Mouse (Mus musculus): ENCODE measurements around the gene Nectin4. TPM values are rescaled to one million over a fixed set of nuclear protein-coding genes. Genes with fewer than 3 reads are reported as not detected.

Nectin4 gene
- total and polyA plus RNA-seq, 2 experiments from 2014 or later = 1.8 to 2.0 TPM

DNA sequence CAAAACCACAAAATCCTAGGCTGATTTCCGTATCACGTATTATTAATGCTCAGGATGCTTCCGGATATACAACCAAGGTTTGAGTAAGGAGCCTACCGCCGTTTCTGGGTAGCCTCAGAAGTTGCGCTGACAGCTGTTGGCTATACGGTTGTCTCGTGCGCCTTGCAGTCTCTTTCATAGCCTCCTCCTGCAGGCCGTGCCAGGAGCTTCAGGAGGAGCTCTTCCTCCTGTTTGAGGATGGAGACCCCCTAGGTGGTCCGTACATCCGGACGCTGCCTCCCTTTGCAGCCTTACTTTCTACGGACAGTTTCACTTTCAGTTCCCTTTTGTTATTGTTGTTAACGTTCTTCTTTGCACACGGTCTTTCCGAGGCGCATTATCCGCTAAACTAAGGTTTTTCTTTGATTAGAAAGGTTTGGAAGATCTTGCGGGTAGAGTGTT, 42.1 kb downstream of the Nectin4 start:
- peak overlapping the region; percentile 96 for H3K9ac ChIP-seq
- DNase-seq (peak; percentile 79), ATAC-seq (peak; percentile 36; the same call in 1 of the 2 replicates)
- H3K27me3 ChIP-seq (ENCODE audit: insufficient read depth, low read length) = no peaks in the 10 kb centered on the region; the same call in 1 of the 2 replicates
- under 1% methylated on average over 20 of the region's 20 CpGs for WGBS
- peaks cover 20% of the 10 kb centered on the region for H3K36me3 ChIP-seq (ENCODE audit: insufficient read depth)
- H3K4me1 ChIP-seq (ENCODE audit: insufficient read depth) = peaks cover 9% of the 10 kb centered on the region
- H3K9me3 ChIP-seq (ENCODE audit: low read length) = no peaks in the 10 kb centered on the region
- TF ChIP-seq CTCF (IDR thresholded peaks at IDR 0.05; ENCODE audit: low read depth) = peak; percentile 40
- peak overlapping the region; percentile 96 for H3K27ac ChIP-seq (ENCODE audit: low read depth, low read length)
- H3K4me2 ChIP-seq (ENCODE audit: low read depth) = peak overlapping the region; percentile 49
- H3K4me3 ChIP-seq (ENCODE audit: low read depth, low read length) = peak overlapping the region; percentile 94

DNA sequence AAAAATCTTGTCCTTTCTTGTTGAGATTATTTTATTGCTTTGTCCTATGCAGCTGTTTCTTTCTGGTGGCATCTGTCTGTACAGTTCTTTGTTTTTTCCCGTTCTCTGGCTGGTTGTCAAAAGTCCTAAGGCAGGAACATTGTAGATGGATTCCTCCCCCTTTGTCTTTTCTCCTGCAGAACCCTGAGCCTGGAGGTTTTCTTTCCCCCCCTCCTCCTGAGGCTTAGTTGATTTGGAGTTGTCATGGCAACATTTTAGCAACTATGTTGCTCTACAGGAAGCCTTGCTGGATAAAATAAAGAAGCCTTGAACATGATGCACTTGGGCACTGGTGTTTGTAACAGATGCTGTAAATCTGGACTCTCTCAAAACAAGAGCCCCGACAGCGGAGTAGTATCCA, 42.5 kb downstream of the Nectin4 start:
- WGBS = 19% methylated on average over 3 of the region's 3 CpGs
- peak; percentile 23 for ATAC-seq
- H3K4me1 ChIP-seq (ENCODE audit: insufficient read depth) = peaks cover 9% of the 10 kb centered on the region

DNA sequence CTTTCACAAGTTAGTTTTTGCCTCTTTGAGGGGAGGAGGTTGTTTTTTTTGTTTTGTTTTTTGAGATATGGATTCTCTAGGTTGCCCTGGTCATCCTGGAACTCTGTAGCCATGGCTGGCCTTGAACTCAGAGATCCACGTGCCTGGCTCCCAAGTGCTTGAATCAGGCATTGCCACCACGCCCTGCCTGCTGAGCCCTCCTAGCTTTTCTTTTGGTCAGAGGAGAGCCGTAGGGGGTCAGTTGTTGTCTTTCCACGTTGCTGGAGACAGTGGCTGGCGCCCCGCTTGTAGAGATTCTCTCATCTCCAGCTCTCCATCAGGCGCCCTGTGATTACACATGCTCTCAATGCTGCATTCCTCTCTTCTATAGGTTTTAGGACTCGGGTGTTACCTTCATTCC, 43.7 kb downstream of the Nectin4 start:
- Histone ChIP-seq H3K4me2 (ENCODE audit: low read depth) (no peak overlapping the region), H3K27me3 (ENCODE audit: insufficient read depth, low read length) (no peaks in the 10 kb centered on the region), H3K9me3 (ENCODE audit: low read length) (no peaks in the 10 kb centered on the region), H3K9ac (no peak overlapping the region), H3K4me1 (ENCODE audit: insufficient read depth) (peaks cover 9% of the 10 kb centered on the region), H3K27ac (ENCODE audit: low read depth, low read length) (no peak overlapping the region), H3K4me3 (ENCODE audit: low read depth, low read length) (no peak overlapping the region), H3K36me3 (ENCODE audit: insufficient read depth) (peaks cover 33% of the 10 kb centered on the region)
- no peak for ATAC-seq
- DNase-seq = no peak
- 76% methylated on average over 8 of the region's 8 CpGs for WGBS
- TF ChIP-seq CTCF (IDR thresholded peaks at IDR 0.05; ENCODE audit: low read depth) = no peak

More for the DNA sequence above, 42.5 kb downstream of the Nectin4 start:
- no peak for TF ChIP-seq CTCF (IDR thresholded peaks at IDR 0.05; ENCODE audit: low read depth)
- DNase-seq = peak; percentile 74
- Histone ChIP-seq H3K36me3 (ENCODE audit: insufficient read depth) (peaks cover 24% of the 10 kb centered on the region), H3K27ac (ENCODE audit: low read depth, low read length) (peak overlapping the region; percentile 96), H3K9ac (peak overlapping the region; percentile 96), H3K4me3 (ENCODE audit: low read depth, low read length) (peak overlapping the region; percentile 94), H3K27me3 (ENCODE audit: insufficient read depth, low read length) (no peaks in the 10 kb centered on the region; the same call in 1 of the 2 replicates), H3K9me3 (ENCODE audit: low read length) (no peaks in the 10 kb centered on the region), H3K4me2 (ENCODE audit: low read depth) (peak overlapping the region; percentile 49)

DNA sequence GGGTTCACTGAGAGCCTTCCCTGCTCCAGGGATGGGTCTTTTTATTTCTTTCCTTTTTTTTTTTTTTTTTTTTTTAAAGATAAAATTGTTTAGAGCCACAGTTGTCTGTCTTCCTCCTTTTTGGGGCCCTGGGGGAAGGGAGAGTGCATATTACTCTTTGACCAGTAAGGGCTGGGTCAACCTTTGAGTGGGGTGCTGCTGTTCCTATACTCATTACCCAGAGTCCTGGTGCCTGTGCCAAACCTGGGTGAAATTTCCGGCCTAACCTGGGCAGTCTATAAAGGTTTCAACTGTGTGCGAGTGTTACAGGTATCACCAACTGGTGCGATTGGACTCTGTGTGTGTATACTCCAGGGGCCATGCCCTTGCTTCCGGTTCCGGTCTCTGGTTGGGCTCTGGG, 48.8 kb downstream of the Nectin4 start, which contains the start of gene Tstd1:
Tstd1 (plus strand) TSS at position 213 of the 400 bp plus-strand sequence.
- no peaks in the 10 kb centered on the region for H3K4me1 ChIP-seq (ENCODE audit: insufficient read depth)
- H3K9me3 ChIP-seq (ENCODE audit: low read length) = no peaks in the 10 kb centered on the region
- H3K27me3 ChIP-seq (ENCODE audit: insufficient read depth, low read length) = no peaks in the 10 kb centered on the region
- no peak within 1 kb of the TSS for H3K4me2 ChIP-seq (ENCODE audit: low read depth)
- no peak within 1 kb of the TSS for H3K4me3 ChIP-seq (ENCODE audit: low read depth, low read length)
- 94% methylated on average over 5 of the region's 5 CpGs for WGBS
- DNase-seq (no peak), ATAC-seq (no peak)
- no peak within 1 kb of the TSS for H3K9ac ChIP-seq
- H3K27ac ChIP-seq (ENCODE audit: low read depth, low read length) = no peak within 1 kb of the TSS
- no peak for TF ChIP-seq CTCF (IDR thresholded peaks at IDR 0.05; ENCODE audit: low read depth)
- peaks cover 62% of the 10 kb centered on the region for H3K36me3 ChIP-seq (ENCODE audit: insufficient read depth)

GRCm38 (mm10) chr1:171419291-171419882, 49.5 kb downstream of the Nectin4 start:
- H3K4me2 ChIP-seq (ENCODE audit: low read depth) = no peak overlapping the region
- H3K36me3 ChIP-seq (ENCODE audit: insufficient read depth) = peaks cover 62% of the 10 kb centered on the region
- no peak for DNase-seq
- ATAC-seq = peak; percentile 52
- no peak for TF ChIP-seq CTCF (IDR thresholded peaks at IDR 0.05; ENCODE audit: low read depth)
- no peak overlapping the region for H3K4me3 ChIP-seq (ENCODE audit: low read depth, low read length)
- H3K9me3 ChIP-seq (ENCODE audit: low read length) = no peaks in the 10 kb centered on the region
- no peak overlapping the region for H3K9ac ChIP-seq
- no peaks in the 10 kb centered on the region for H3K27me3 ChIP-seq (ENCODE audit: insufficient read depth, low read length)
- WGBS = 50% methylated on average over 12 of the region's 12 CpGs
- no peaks in the 10 kb centered on the region for H3K4me1 ChIP-seq (ENCODE audit: insufficient read depth)
- no peak overlapping the region for H3K27ac ChIP-seq (ENCODE audit: low read depth, low read length)

- H3K36me3 ChIP-seq (ENCODE audit: insufficient read depth) = peaks cover 62% of the 10 kb centered on the region
- H3K9ac ChIP-seq = no peak overlapping the region
- DNase-seq = no peak
- H3K27ac ChIP-seq (ENCODE audit: low read depth, low read length) = no peak overlapping the region
- no peak for TF ChIP-seq CTCF (IDR thresholded peaks at IDR 0.05; ENCODE audit: low read depth)
- H3K9me3 ChIP-seq (ENCODE audit: low read length) = no peaks in the 10 kb centered on the region
- no peaks in the 10 kb centered on the region for H3K4me1 ChIP-seq (ENCODE audit: insufficient read depth)
- WGBS = 67% methylated on average over 5 of the region's 5 CpGs
- H3K27me3 ChIP-seq (ENCODE audit: insufficient read depth, low read length) = no peaks in the 10 kb centered on the region
- no peak overlapping the region for H3K4me3 ChIP-seq (ENCODE audit: low read depth, low read length)
- H3K4me2 ChIP-seq (ENCODE audit: low read depth) = no peak overlapping the region
- ATAC-seq = peak; percentile 37
Measured at GRCm38 (mm10) chr1:171419905-171420304, 50.0 kb downstream of the Nectin4 start.

DNA sequence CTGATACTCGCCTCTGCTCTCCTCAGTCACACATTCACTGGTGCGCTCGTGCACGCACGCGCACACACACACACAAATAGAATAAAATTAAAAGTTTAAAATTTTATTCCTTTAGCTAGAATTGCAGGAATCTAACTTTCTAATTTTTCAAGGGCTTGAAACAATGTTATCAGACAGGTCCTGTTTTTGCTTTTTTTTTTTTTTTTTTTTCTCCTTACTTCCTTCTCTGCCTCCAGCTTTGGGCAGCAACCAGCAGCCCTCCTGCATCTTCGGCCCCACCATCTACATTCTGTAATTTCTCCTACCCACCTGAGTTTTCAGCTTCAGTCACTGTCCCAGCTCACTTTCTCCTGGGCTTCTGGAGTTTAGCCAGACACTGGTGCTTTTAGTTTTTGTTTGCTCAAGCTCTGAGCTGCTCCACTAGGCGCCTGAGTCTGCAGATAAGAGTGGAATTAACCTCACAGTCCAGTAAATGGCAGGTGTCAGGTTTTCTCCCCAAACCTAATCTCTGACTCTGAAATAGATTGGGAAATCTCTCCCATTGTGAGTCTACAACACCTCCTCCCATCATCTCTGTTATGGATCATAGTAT, 52.7 kb downstream of the Nectin4 start:
- no peaks in the 10 kb centered on the region for H3K9me3 ChIP-seq (ENCODE audit: low read length)
- H3K9ac ChIP-seq = no peak overlapping the region
- H3K4me1 ChIP-seq (ENCODE audit: insufficient read depth) = no peaks in the 10 kb centered on the region
- ATAC-seq (no peak), DNase-seq (no peak)
- H3K36me3 ChIP-seq (ENCODE audit: insufficient read depth) = peaks cover 37% of the 10 kb centered on the region
- WGBS = 87% methylated on average over 8 of the region's 8 CpGs
- no peak overlapping the region for H3K4me3 ChIP-seq (ENCODE audit: low read depth, low read length)
- TF ChIP-seq CTCF (IDR thresholded peaks at IDR 0.05; ENCODE audit: low read depth) = no peak
- no peak overlapping the region for H3K4me2 ChIP-seq (ENCODE audit: low read depth)
- no peaks in the 10 kb centered on the region for H3K27me3 ChIP-seq (ENCODE audit: insufficient read depth, low read length)
- H3K27ac ChIP-seq (ENCODE audit: low read depth, low read length) = no peak overlapping the region

Measured in forebrain, postnatal 0 days (tissue).